Mouse (Mus musculus): Measurements from ENCODE around the gene Ccz1.
"Not testable (repeated sequence)": the region's sequence is repeated elsewhere in the genome, so short reads cannot be mapped to it uniquely, and the experiment has no call there.

Gene Ccz1

GRCm38 (mm10) chr5:144014551-144015311 lies at the start of gene Ccz1:
Gene Ccz1 (minus strand): TSS chr5:144014877.
- peak; percentile 81 to 84 for DNase-seq

- no peak for DNase-seq
These were observed 49.4 kb upstream of the Ccz1 start for GRCm38 (mm10) chr5:144064093-144064492.

GRCm38 (mm10) chr5:144054340-144054739 lies 39.7 kb upstream of the Ccz1 start:
- DNase-seq, result no peak

- no peak for DNase-seq
These were observed 38.8 kb upstream of the Ccz1 start for GRCm38 (mm10) chr5:144053450-144053849.

- no peak for DNase-seq
These were observed 36.6 kb upstream of the Ccz1 start for GRCm38 (mm10) chr5:144051268-144051667.

- no peak for DNase-seq
These were observed 35.2 kb upstream of the Ccz1 start for GRCm38 (mm10) chr5:144049881-144050280.

GRCm38 (mm10) chr5:144047324-144047723 lies 32.6 kb upstream of the Ccz1 start:
- DNase-seq, result peak; percentile 23 to 37

- DNase-seq, result no peak
These were observed 28.5 kb upstream of the Ccz1 start for GRCm38 (mm10) chr5:144043166-144043565.

GRCm38 (mm10) chr5:144040720-144041364 lies 26.2 kb upstream of the Ccz1 start:
- DNase-seq, result peak; percentile 65 to 81

GRCm38 (mm10) chr5:144039886-144040285 lies 25.2 kb upstream of the Ccz1 start:
- no peak for DNase-seq

- DNase-seq, result no peak
These were observed 24.5 kb upstream of the Ccz1 start for GRCm38 (mm10) chr5:144039156-144039675.

- DNase-seq, result no peak
These were observed 22.3 kb upstream of the Ccz1 start for GRCm38 (mm10) chr5:144036952-144037351.

GRCm38 (mm10) chr5:144034567-144034966 lies 19.9 kb upstream of the Ccz1 start:
- no peak for DNase-seq

- no peak for DNase-seq
These were observed 17.8 kb upstream of the Ccz1 start for GRCm38 (mm10) chr5:144032491-144032890.

GRCm38 (mm10) chr5:144026620-144027263 lies 12.1 kb upstream of the Ccz1 start, which contains the start of gene Ocm:
Gene Ocm (minus strand): TSS chr5:144026670.
- DNase-seq, result no peak

GRCm38 (mm10) chr5:144015845-144016244 lies 1.2 kb upstream of the Ccz1 start:
- DNase-seq, result no peak

- no peak for DNase-seq
These were observed 604 bp upstream of the Ccz1 start for GRCm38 (mm10) chr5:144015312-144015650.

GRCm38 (mm10) chr5:144013366-144014134 lies 1.1 kb downstream of the Ccz1 start:
- DNase-seq, result not testable (repeated sequence)

- DNase-seq, result no peak
These were observed 12.1 kb downstream of the Ccz1 start for GRCm38 (mm10) chr5:144002461-144003192.

- no peak for DNase-seq
These were observed 15.3 kb downstream of the Ccz1 start for GRCm38 (mm10) chr5:143999409-143999808.

GRCm38 (mm10) chr5:143994632-143995365 lies 19.9 kb downstream of the Ccz1 start:
- DNase-seq, result no peak
